Mouse (Mus musculus): ENCODE results near the gene Cdkn2b. TPM values are rescaled to one million over a fixed set of nuclear protein-coding genes. Genes with fewer than 3 reads are reported as not detected.

Cdkn2b gene
- total and polyA plus RNA-seq, 3 experiments = 1.9 to 2.5 TPM; not detected in 1

GRCm38 (mm10) chr4:89294486-89295440, 16.1 kb downstream of the Cdkn2b start, which contains the start of gene Cdkn2a (continued):
- no peak for TF ChIP-seq ZNF384 (IDR thresholded peaks at IDR 0.05; ENCODE audit: low read depth, low read length)
- TF ChIP-seq RCOR1 (IDR thresholded peaks at IDR 0.05; ENCODE audit: low read depth, low read length) = 0 out of 2 replicates have a peak, but pooled peaks have one; percentile 10
- peak; percentile 36; the same call in 1 of the 2 replicates for TF ChIP-seq MYC (IDR thresholded peaks at IDR 0.05; ENCODE audit: low read depth, low read length)
- peak in 2 of 3 experiments; percentile 51 to 60; a peak in 4 of 6 replicates for TF ChIP-seq CTCF (IDR thresholded peaks at IDR 0.05 in 2 of 3, conservative IDR thresholded peaks at IDR 0.05 in 1 of 3; ENCODE audit: control insufficient read depth in 1 of 3, insufficient read depth in 1 of 3, low read depth in 2 of 3, low read length in 3 of 3, poor library complexity in 1 of 3, severe bottlenecking in 1 of 3)
- TF ChIP-seq CHD2 (IDR thresholded peaks at IDR 0.05; ENCODE audit: low read length) = no peak

GRCm38 (mm10) chr4:89294091-89294485, 16.8 kb downstream of the Cdkn2b start:
- peaks cover 14 to 53% of the 10 kb centered on the region in 2 experiments for H3K36me3 ChIP-seq (ENCODE audit: control insufficient read depth in 1 of 2, insufficient read depth in 2 of 2, low read length in 2 of 2)
- TF ChIP-seq CHD2 (IDR thresholded peaks at IDR 0.05; ENCODE audit: low read length) (peak; percentile 19; the same call in 1 of the 2 replicates), RCOR1 (IDR thresholded peaks at IDR 0.05; ENCODE audit: low read depth, low read length) (no peak), MYB (IDR thresholded peaks at IDR 0.05; ENCODE audit: low read depth, low read length) (no peak), TBP (IDR thresholded peaks at IDR 0.05; ENCODE audit: low read depth, low read length) (0 out of 2 replicates have a peak, but pooled peaks have one; percentile 8), MAX (IDR thresholded peaks at IDR 0.05; ENCODE audit: low read length) (no peak), POLR2AphosphoS5 (IDR thresholded peaks at IDR 0.05; ENCODE audit: borderline replicate concordance, low read depth, low read length) (no peak), JUND (IDR thresholded peaks at IDR 0.05; ENCODE audit: low read depth, low read length) (no peak), TAL1 (IDR thresholded peaks at IDR 0.05; ENCODE audit: low read length) (no peak), GATA1 (IDR thresholded peaks at IDR 0.05; ENCODE audit: low read depth, low read length) (no peak), SIN3A (IDR thresholded peaks at IDR 0.05; ENCODE audit: low read length) (peak; percentile 46; the same call in 1 of the 2 replicates), POLR2A (IDR thresholded peaks at IDR 0.05; ENCODE audit: control insufficient read depth in 1 of 2, insufficient read depth in 1 of 2, low read depth in 1 of 2, low read length in 2 of 2, poor library complexity in 1 of 2) (no peak; a peak in 1 of 4 replicates), MAZ (IDR thresholded peaks at IDR 0.05; ENCODE audit: low read depth, low read length) (0 out of 2 replicates have a peak, but pooled peaks have one; percentile 5), ZKSCAN1 (IDR thresholded peaks at IDR 0.05; ENCODE audit: low read depth, low read length) (no peak), E2F4 (IDR thresholded peaks at IDR 0.05; ENCODE audit: borderline replicate concordance, low read depth, low read length) (no peak), MYC (IDR thresholded peaks at IDR 0.05; ENCODE audit: low read depth, low read length) (peak; percentile 72; the same call in 1 of the 2 replicates), ZNF384 (IDR thresholded peaks at IDR 0.05; ENCODE audit: low read depth, low read length) (no peak)
- peak overlapping the region; percentile 74 for H3K27ac ChIP-seq (ENCODE audit: control insufficient read depth, low read depth, low read length)
- H3K4me1 ChIP-seq (ENCODE audit: control insufficient read depth in 1 of 2, insufficient read depth in 2 of 2, low read length in 2 of 2) = peaks cover 9 to 19% of the 10 kb centered on the region in 2 experiments
- H3K27me3 ChIP-seq (ENCODE audit: control insufficient read depth in 1 of 2, insufficient read depth in 2 of 2, low read length in 2 of 2) = no peaks in the 10 kb centered on the region
- peak overlapping the region; percentile 92 for H3K9ac ChIP-seq (ENCODE audit: control insufficient read depth, low read depth, low read length, poor library complexity, severe bottlenecking)
- no peaks in the 10 kb centered on the region for H3K9me3 ChIP-seq (replicated peaks; ENCODE audit: insufficient read depth, low read length)
- DNase-seq (ENCODE audit: low read depth, low spot score) = no peak
- peak overlapping the region; percentile 89 to 90 for H3K4me3 ChIP-seq (ENCODE audit: control insufficient read depth in 1 of 2, insufficient read depth in 1 of 2, low read depth in 2 of 2, low read length in 2 of 2)
- H3K79me2 ChIP-seq (ENCODE audit: control insufficient read depth, insufficient read depth, low read length, poor library complexity) = peaks cover 69% of the 10 kb centered on the region

All from MEL (cell line).